Mouse (Mus musculus) lung, embryonic 14.5 days (tissue): ENCODE measurements around the gene Pafah2. TPM values are rescaled to one million over a fixed set of nuclear protein-coding genes. Genes with fewer than 3 reads are reported as not detected.

ENCODE experiments used
- ATAC-seq: fragments of 200-750 bp; cut with Nextera tagmentation; 2 replicates; pipeline ENCODE4 v1.8.0; 2017; ENCODE audit warnings: mild to moderate bottlenecking, moderate TSS enrichment, moderate library complexity; ENCODE audit not compliant: insufficient read depth
- DNase-seq: peaks from one replicate; pipeline ENCODE4 v3.0.0-alpha.2; 2015
- H3K27ac ChIP-seq: fragments of 300-500 bp; sonication (generic); 2 replicates; pipeline ENCODE4 v1.5.1; 2014; ENCODE audit warnings: low read depth, mild to moderate bottlenecking, moderate library complexity
- H3K27me3 ChIP-seq: fragments of 300-500 bp; sonication (generic); 2 replicates; pipeline ENCODE4 v1.6.1; 2014; ENCODE audit warnings: low read length, control low read depth; ENCODE audit not compliant: insufficient read depth
- H3K36me3 ChIP-seq: fragments of 300-500 bp; sonication (generic); 2 replicates; pipeline ENCODE4 v1.6.1; 2014; ENCODE audit warnings: control low read depth; ENCODE audit not compliant: insufficient read depth
- H3K4me1 ChIP-seq: fragments of 300-500 bp; sonication (generic); 2 replicates; pipeline ENCODE4 v1.6.1; 2014; ENCODE audit warnings: antibody characterized with exemption, control low read depth; ENCODE audit not compliant: insufficient read depth
- H3K4me2 ChIP-seq: fragments of 300-500 bp; sonication (generic); 2 replicates; pipeline ENCODE4 v1.6.1; 2014; ENCODE audit warnings: mild to moderate bottlenecking
- H3K4me3 ChIP-seq: fragments of 300-500 bp; sonication (generic); 2 replicates; pipeline ENCODE4 v1.5.1; 2014; ENCODE audit warnings: low read depth, low read length
- H3K9ac ChIP-seq: fragments of 300-500 bp; sonication (generic); 2 replicates; pipeline ENCODE4 v1.6.1; 2014
- H3K9me3 ChIP-seq: fragments of 300-500 bp; sonication (generic); 2 replicates; pipeline ENCODE4 v1.6.1; 2016; ENCODE audit warnings: low read depth, low read length, control low read depth
- CTCF ChIP-seq: IDR thresholded peaks from 2 replicates; pipeline ENCODE4 v1.5.1; 2016; ENCODE audit warnings: antibody characterized with exemption, low read depth
- WGBS: fragments of 180-500 bp; shearing (Covaris S2); extraction: QIAGEN DNeasy Blood & Tissue Kit; methylation state at CpG from one replicate; pipeline ENCODE4 v1.1.7; 2014; 5-methylcytosine and 5-hydroxymethylcytosine counted together
- polyA plus RNA-seq: library from polyadenylated mRNA; unstranded; fragments of >200 nt; fragmentation: Nextera tagmentation; extraction: Ambion mirVana; gene quantifications from 2 replicates; pipeline ENCODE4 v1.2.1, GENCODE M21; 2014

Gene Pafah2
- polyA plus RNA-seq, 1 experiment from 2014 or later, result 10.5 TPM

DNA sequence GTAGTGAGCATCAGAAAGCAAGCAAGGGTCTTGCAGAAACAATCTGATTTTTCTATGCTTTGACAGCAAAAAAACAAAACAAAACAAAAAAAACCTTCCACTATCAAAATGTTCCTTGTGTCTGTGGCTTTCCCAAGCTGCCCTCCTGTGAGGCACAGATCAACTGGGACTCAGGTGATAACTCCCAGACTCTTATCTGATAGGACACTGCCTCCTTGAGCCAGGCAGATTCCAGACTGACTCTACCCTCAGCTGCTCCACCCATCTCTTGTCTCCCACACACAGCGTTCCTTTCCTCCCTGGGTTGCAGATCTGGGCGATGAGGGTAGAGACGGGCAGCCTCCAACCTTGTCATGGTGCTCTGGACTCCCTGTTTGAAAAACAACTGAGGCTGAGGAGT is 43.0 kb downstream of the Pafah2 start:
- WGBS, result 52% methylated on average over 3 of the region's 3 CpGs
- no peak for ATAC-seq
- no peaks in the 10 kb centered on the region for H3K4me1 ChIP-seq
- no peak for DNase-seq
- H3K9me3 ChIP-seq, result no peaks in the 10 kb centered on the region
- no peak overlapping the region for H3K4me2 ChIP-seq
- no peak for TF ChIP-seq CTCF
- no peak overlapping the region for H3K9ac ChIP-seq
- H3K27me3 ChIP-seq, result no peaks in the 10 kb centered on the region
- no peak overlapping the region for H3K4me3 ChIP-seq
- no peaks in the 10 kb centered on the region for H3K36me3 ChIP-seq
- no peak overlapping the region for H3K27ac ChIP-seq

- Histone ChIP-seq H3K27me3 (no peaks in the 10 kb centered on the region), H3K27ac (no peak overlapping the region), H3K9ac (no peak overlapping the region), H3K4me2 (no peak overlapping the region), H3K4me3 (no peak overlapping the region), H3K4me1 (no peaks in the 10 kb centered on the region), H3K9me3 (no peaks in the 10 kb centered on the region), H3K36me3 (no peaks in the 10 kb centered on the region)
- TF ChIP-seq CTCF, result no peak
- no peak for ATAC-seq
- 69% methylated on average over 4 of the region's 4 CpGs for WGBS
- no peak for DNase-seq
These were observed 43.8 kb downstream of the Pafah2 start for GRCm38 (mm10) chr4:134439919-134440318.

- H3K9ac ChIP-seq, result no peak overlapping the region
- no peak for TF ChIP-seq CTCF
- H3K27me3 ChIP-seq, result no peaks in the 10 kb centered on the region
- no peak overlapping the region for H3K4me3 ChIP-seq
- H3K4me1 ChIP-seq, result no peaks in the 10 kb centered on the region
- ATAC-seq (no peak), DNase-seq (no peak)
- H3K9me3 ChIP-seq, result no peaks in the 10 kb centered on the region
- no peak overlapping the region for H3K27ac ChIP-seq
- WGBS, result 85% methylated on average over 4 of the region's 4 CpGs
- no peak overlapping the region for H3K4me2 ChIP-seq
- H3K36me3 ChIP-seq, result no peaks in the 10 kb centered on the region
These were observed 46.1 kb downstream of the Pafah2 start for GRCm38 (mm10) chr4:134442216-134442615.

DNA sequence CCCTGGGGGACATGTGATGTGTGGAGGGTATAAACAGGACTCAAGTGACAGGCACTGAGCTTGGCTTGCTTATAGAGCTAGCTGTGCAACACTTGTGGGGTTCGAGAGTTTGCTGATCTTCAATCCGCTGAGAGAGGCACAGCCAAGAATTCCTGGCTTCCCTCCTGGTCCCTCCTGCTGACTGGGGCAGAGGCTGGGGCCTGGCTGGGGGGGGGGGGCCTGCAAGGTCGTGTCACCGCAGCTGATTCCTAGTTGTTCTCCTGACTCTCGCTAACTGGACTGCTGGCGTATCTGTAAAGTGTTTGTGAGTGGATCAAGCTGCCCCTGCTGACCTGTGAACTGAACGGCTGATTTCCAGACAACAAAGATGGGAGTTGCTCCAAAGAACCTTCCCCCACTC is 47.5 kb downstream of the Pafah2 start:
- no peak overlapping the region for H3K4me3 ChIP-seq
- no peak overlapping the region for H3K27ac ChIP-seq
- no peak overlapping the region for H3K9ac ChIP-seq
- H3K4me1 ChIP-seq, result no peaks in the 10 kb centered on the region
- ATAC-seq, result no peak
- no peak for TF ChIP-seq CTCF
- H3K27me3 ChIP-seq, result no peaks in the 10 kb centered on the region
- no peak overlapping the region for H3K4me2 ChIP-seq
- no peaks in the 10 kb centered on the region for H3K9me3 ChIP-seq
- WGBS, result 22% methylated on average over 7 of the region's 7 CpGs
- DNase-seq, result peak; percentile 29
- no peaks in the 10 kb centered on the region for H3K36me3 ChIP-seq

GRCm38 (mm10) chr4:134444949-134445348 is 48.8 kb downstream of the Pafah2 start:
- no peaks in the 10 kb centered on the region for H3K4me1 ChIP-seq
- no peak for ATAC-seq
- H3K27ac ChIP-seq, result no peak overlapping the region
- no peak overlapping the region for H3K9ac ChIP-seq
- WGBS, result 41% methylated on average over 7 of the region's 7 CpGs
- no peaks in the 10 kb centered on the region for H3K36me3 ChIP-seq
- TF ChIP-seq CTCF, result no peak
- H3K27me3 ChIP-seq, result no peaks in the 10 kb centered on the region
- no peak overlapping the region for H3K4me2 ChIP-seq
- DNase-seq, result no peak
- H3K9me3 ChIP-seq, result no peaks in the 10 kb centered on the region
- H3K4me3 ChIP-seq, result no peak overlapping the region

GRCm38 (mm10) chr4:134445489-134445888 is 49.4 kb downstream of the Pafah2 start:
- no peaks in the 10 kb centered on the region for H3K4me1 ChIP-seq
- no peak overlapping the region for H3K4me2 ChIP-seq
- TF ChIP-seq CTCF, result no peak
- H3K27me3 ChIP-seq, result no peaks in the 10 kb centered on the region
- no peaks in the 10 kb centered on the region for H3K9me3 ChIP-seq
- no peak overlapping the region for H3K9ac ChIP-seq
- H3K36me3 ChIP-seq, result no peaks in the 10 kb centered on the region
- no peak overlapping the region for H3K4me3 ChIP-seq
- WGBS, result 33% methylated on average over 1 of the region's 1 CpGs
- H3K27ac ChIP-seq, result no peak overlapping the region
- DNase-seq (no peak), ATAC-seq (no peak)

DNA sequence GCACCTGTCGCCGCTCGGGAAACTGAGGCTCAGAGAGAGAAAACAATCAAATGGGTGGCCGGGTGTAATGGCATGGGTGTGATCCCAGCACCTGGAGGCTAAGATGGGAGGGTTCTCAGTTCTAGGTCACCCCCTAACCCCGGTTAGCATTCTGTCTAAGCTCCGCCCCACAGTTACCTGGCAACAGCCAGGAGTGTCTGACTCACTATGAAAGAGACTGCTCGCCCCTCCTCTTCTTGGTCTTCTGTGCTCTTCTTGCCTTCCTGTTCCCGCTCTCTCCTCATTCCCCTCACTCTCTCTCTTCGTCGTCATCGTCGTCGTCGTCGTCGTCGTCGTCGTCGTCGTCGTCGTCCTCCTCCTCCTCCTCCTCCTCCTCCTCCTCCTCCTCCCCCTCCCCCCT is 51.8 kb downstream of the Pafah2 start:
- Histone ChIP-seq H3K27ac (no peak overlapping the region), H3K4me1 (no peaks in the 10 kb centered on the region; the same call in 1 of the 2 replicates), H3K9me3 (no peaks in the 10 kb centered on the region), H3K27me3 (peaks cover 6% of the 10 kb centered on the region; the same call in 1 of the 2 replicates), H3K4me2 (no peak overlapping the region), H3K9ac (no peak overlapping the region), H3K36me3 (no peaks in the 10 kb centered on the region), H3K4me3 (no peak overlapping the region)
- TF ChIP-seq CTCF, result no peak
- DNase-seq (no peak), ATAC-seq (no peak)
- WGBS, result 39% methylated on average over 23 of the region's 23 CpGs
